Mouse (Mus musculus) ES-Bruce4 (cell line): Measurements from ENCODE around the gene Olfr832. TPM values are rescaled to one million over a fixed set of nuclear protein-coding genes. Genes with fewer than 3 reads are reported as not detected.
"Not testable (repeated sequence)": the region's sequence is repeated elsewhere in the genome, so short reads cannot be mapped to it uniquely, and the experiment has no call there.

ENCODE experiments used
- H3K27ac ChIP-seq: 2 replicates; pipeline ENCODE4 v1.5.1; 2012; ENCODE audit warnings: low read length, inconsistent platforms; ENCODE audit not compliant: insufficient read depth
- H3K27me3 ChIP-seq: 2 replicates; pipeline ENCODE4 v1.6.1; 2012; ENCODE audit warnings: mild to moderate bottlenecking, low read length, inconsistent platforms; ENCODE audit not compliant: control insufficient read depth, poor library complexity, insufficient read depth, severe bottlenecking
- H3K36me3 ChIP-seq: 2 replicates; pipeline ENCODE4 v1.6.1; 2012; ENCODE audit warnings: inconsistent platforms, mild to moderate bottlenecking, low read length, moderate library complexity; ENCODE audit not compliant: control insufficient read depth, poor library complexity, insufficient read depth, severe bottlenecking
- H3K4me1 ChIP-seq: one replicate; pipeline ENCODE4 v1.8.1; 2011; ENCODE audit warnings: low read length; ENCODE audit not compliant: control insufficient read depth, insufficient read depth
- H3K4me3 ChIP-seq: 2 replicates; pipeline ENCODE4 v1.5.1; 2011; ENCODE audit warnings: low read depth, mild to moderate bottlenecking, low read length
- H3K9ac ChIP-seq: 2 replicates; pipeline ENCODE4 v1.6.1; 2012; ENCODE audit warnings: low read depth, mild to moderate bottlenecking, inconsistent platforms; ENCODE audit not compliant: poor library complexity, severe bottlenecking
- H3K9me3 ChIP-seq: replicated peaks from 2 replicates; pipeline ENCODE4 v1.6.1; 2012; ENCODE audit warnings: mild to moderate bottlenecking, low read length, inconsistent platforms; ENCODE audit not compliant: control insufficient read depth, poor library complexity, insufficient read depth, severe bottlenecking
- CTCF ChIP-seq: IDR thresholded peaks from one replicate; pipeline ENCODE4 v1.8.1; 2011; ENCODE audit warnings: low read depth, low read length
- EP300 ChIP-seq: IDR thresholded peaks from 2 replicates; pipeline ENCODE4 v1.6.1; 2011; ENCODE audit warnings: low read depth, low read length; ENCODE audit not compliant: insufficient read depth
- POLR2A ChIP-seq: IDR thresholded peaks from one replicate; pipeline ENCODE4 v1.8.1; 2011; ENCODE audit warnings: low read length; ENCODE audit not compliant: insufficient read depth
- polyA plus RNA-seq: library from polyadenylated mRNA; stranded (reverse); fragments of >200 nt; gene quantifications from 2 replicates; pipeline ENCODE4 v1.2.4, GENCODE M21; 2011; ENCODE audit warnings: low read depth; ENCODE audit not compliant: missing spikeins, insufficient read depth, insufficient read length

The Olfr832 gene
- not detected in 2 replicates for polyA plus RNA-seq

GRCm38 (mm10) chr9:18936822-18937221, at the start of gene Olfr832:
Gene Olfr832, plus strand, starts transcription at chr9:18937122.
- H3K9me3 ChIP-seq, H3K27me3 ChIP-seq, H3K9ac ChIP-seq, H3K4me1 ChIP-seq, H3K36me3 ChIP-seq, H3K4me3 ChIP-seq, H3K27ac ChIP-seq: not testable (repeated sequence)

GRCm38 (mm10) chr9:18907699-18908098, 29.2 kb upstream of the Olfr832 start:
- not testable (repeated sequence) for H3K27me3 ChIP-seq, H3K4me1 ChIP-seq, H3K36me3 ChIP-seq, H3K9ac ChIP-seq, H3K4me3 ChIP-seq
- Histone ChIP-seq H3K27ac (0 out of 2 replicates have a peak overlapping the region, but pooled peaks have one; percentile 59), H3K9me3 (peaks cover 10% of the 10 kb centered on the region)

GRCm38 (mm10) chr9:18927921-18928320, 9.0 kb upstream of the Olfr832 start:
- not testable (repeated sequence) for H3K4me1 ChIP-seq, H3K36me3 ChIP-seq, H3K4me3 ChIP-seq, H3K27me3 ChIP-seq, H3K27ac ChIP-seq, H3K9ac ChIP-seq
- H3K9me3 ChIP-seq, result peaks cover 13% of the 10 kb centered on the region; the same call in 1 of the 2 replicates

GRCm38 (mm10) chr9:18962021-18962420, 25.1 kb downstream of the Olfr832 start:
- H3K36me3 ChIP-seq, result no peaks in the 10 kb centered on the region
- no peak overlapping the region for H3K27ac ChIP-seq
- TF ChIP-seq EP300 (no peak), CTCF (no peak), POLR2A (no peak)
- H3K4me1 ChIP-seq, result no peaks in the 10 kb centered on the region
- H3K4me3 ChIP-seq, result no peak overlapping the region
- H3K27me3 ChIP-seq, result no peaks in the 10 kb centered on the region
- H3K9ac ChIP-seq, result no peak overlapping the region
- H3K9me3 ChIP-seq, result peaks cover 6% of the 10 kb centered on the region; the same call in 1 of the 2 replicates

GRCm38 (mm10) chr9:18987690-18988089, 50.8 kb downstream of the Olfr832 start, which contains the start of gene Olfr834:
Gene Olfr834, plus strand, starts transcription at chr9:18987990.
- no peak for TF ChIP-seq CTCF
- TF ChIP-seq POLR2A, result no peak
- TF ChIP-seq EP300, result no peak
- no peaks in the 10 kb centered on the region for H3K4me1 ChIP-seq
- no peak within 1 kb of the TSS for H3K4me3 ChIP-seq
- peaks cover 12% of the 10 kb centered on the region for H3K9me3 ChIP-seq
- no peak within 1 kb of the TSS for H3K9ac ChIP-seq
- H3K27ac ChIP-seq, result no peak within 1 kb of the TSS
- no peaks in the 10 kb centered on the region for H3K27me3 ChIP-seq
- H3K36me3 ChIP-seq, result no peaks in the 10 kb centered on the region

Other genes with a start within 250 kb of the Olfr832 start
- gene Olfr24, start 173.1 kb upstream of the Olfr832 start, polyA plus RNA-seq, result not detected in 2 replicates
- not detected in 2 replicates for gene Olfr828, start 117.6 kb upstream of the Olfr832 start, polyA plus RNA-seq
- gene Olfr829, start 82.2 kb upstream of the Olfr832 start, polyA plus RNA-seq, result not detected in 2 replicates
- not detected in 2 replicates for gene Olfr830, start 62.4 kb upstream of the Olfr832 start, polyA plus RNA-seq
- not detected in 2 replicates for gene Olfr834, start 50.9 kb downstream of the Olfr832 start, polyA plus RNA-seq
- not detected in 2 replicates for gene Olfr835, start 95.6 kb downstream of the Olfr832 start, polyA plus RNA-seq
- gene Olfr836, start 183.3 kb downstream of the Olfr832 start, polyA plus RNA-seq, result not detected in 2 replicates
- not detected in 2 replicates for gene Olfr837, start 199.2 kb downstream of the Olfr832 start, polyA plus RNA-seq
- 0.07 TPM in 1 of 2 replicates, not detected in the other for gene Olfr839-ps1, start 240.2 kb downstream of the Olfr832 start, polyA plus RNA-seq